Mouse (Mus musculus) right cerebral cortex, postnatal 14 days (tissue): Measurements from ENCODE around the gene Zp3.
A peak's percentile ranks its signal among the peaks of the same experiment; 100 is the strongest.

ENCODE experiments used
- DNase-seq: peaks from one replicate; pipeline ENCODE4 v3.0.0; 2022

Gene Zp3

DNA sequence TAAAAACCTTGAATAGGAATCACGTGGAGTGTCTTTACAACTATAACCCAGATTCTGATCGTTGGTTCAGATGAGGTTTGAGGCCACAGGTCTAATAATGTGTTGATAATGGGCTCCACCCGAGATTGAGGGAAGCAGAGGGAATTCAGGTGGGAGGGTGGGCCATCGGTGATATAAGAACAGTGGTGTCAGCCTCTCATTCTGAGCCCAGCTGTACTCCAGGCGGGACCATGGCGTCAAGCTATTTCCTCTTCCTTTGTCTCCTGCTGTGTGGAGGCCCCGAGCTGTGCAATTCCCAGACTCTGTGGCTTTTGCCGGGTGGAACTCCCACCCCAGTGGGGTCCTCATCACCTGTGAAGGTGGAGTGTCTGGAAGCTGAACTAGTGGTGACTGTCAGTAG lies at the start of gene Zp3:
Gene Zp3 (plus strand): TSS at position 196 of the 400 bp plus-strand sequence.
- no peak for DNase-seq

DNA sequence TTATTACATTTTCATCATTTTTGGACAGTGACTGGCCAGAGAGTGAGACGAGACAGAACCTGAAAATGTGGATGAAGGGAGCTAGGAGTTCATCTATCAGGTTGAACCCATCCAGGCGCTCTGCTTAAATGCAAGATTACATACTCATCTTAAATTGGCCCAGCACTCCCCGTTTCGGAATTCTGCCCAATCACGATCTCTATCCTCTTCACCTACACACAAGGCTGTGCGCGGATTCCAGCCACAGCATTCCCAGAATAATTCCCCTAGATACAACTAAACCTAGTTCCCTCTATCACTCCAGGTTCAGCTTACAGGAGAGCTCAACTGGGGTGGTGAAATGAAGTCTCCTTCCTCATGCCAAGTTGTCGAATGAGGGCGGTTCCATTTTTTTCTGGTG lies 48.4 kb upstream of the Zp3 start:
- DNase-seq: peak; percentile 44

- no peak for DNase-seq
These were observed 47.5 kb upstream of the Zp3 start for GRCm38 (mm10) chr5:135932359-135932758.

DNA sequence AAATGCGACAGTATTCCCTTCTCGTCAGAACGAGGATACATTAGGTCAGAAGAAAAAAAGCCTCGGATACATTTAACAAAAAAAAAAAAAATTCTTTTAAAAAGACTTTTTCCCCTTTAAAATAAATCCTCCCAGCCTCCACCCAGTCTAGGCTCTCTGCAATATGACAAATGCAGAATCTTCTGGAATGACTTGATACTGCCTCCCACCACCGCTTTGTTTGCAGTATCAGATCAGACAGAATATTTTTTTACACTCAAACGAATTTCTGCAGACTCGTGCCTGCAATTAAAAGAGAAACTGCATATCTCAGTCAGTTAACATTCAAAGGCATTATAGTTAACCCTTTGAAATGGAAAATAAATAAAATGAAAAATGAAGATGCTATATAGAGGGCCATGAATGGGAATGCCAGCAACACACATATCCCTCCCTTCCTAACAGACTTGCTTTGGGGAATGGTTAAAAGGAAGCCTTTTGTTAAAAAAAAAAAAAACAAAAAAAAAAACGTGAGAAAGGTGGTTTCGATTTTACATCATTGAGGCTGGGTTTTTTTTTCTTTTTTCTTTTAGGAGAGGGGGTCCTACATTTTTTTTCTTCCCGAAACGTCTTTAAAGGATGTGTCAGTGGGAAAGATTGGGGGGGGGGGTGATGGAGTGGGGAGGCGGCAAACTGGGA lies 46.5 kb upstream of the Zp3 start:
- DNase-seq: no peak

DNA sequence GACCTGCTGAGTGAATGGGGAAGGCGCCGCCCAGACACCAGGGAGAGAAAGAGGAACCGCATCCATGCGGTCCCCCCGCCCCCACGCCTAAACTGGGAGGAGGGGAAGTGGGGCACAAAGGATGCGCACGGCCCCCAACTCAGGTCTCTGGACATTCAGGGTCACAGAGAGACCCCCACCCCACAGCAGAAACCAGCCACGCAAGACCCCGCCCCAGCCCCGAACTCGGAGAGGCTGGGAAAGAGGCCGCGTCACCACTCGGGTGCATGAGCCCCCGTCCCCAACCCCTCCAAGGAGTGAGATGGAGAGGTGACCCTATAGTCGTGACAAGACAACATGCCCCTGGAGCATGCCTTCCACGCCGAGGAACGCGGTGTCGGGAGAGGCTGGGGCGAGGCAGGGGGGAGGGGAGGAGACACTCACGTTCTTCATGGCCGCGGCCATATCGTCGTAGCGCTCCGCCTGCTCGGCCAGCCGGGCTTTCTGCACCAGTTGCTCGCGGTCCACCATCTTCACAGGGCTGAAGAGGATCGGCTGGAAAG lies 45.9 kb upstream of the Zp3 start:
- DNase-seq: peak; percentile 81

DNA sequence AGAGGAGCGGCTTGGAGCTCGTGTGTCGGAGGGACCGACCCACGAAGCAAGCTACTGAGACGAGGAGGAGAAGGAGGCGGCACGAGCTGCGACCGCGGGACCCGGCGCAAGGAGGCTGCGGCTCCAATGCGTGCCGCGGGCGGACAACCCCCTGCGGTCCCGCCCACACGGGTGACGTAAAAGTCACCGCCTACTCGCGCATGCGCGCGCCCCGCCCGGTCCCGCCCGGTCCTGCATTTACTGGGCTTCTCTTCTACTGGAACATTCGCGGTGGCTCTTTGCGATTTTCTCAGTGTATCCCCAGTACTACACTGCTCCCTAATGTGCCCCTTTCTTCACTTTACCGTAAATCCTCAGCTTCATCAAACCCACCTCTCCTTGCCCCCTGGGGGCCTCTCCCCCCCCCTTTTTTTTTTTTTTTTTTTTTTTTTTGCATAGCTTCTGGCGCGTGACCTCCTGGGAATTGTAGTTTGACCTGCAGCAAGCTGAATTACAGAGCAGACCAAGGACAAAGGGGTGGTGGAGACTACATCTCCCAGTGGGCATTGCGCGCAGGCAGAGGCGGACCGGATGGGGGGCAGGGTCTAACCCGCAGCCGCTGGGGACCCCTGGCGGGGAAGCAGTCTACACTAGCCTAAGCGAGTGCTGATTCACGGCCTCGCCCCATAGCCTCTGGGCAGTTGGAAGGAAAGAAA lies 45.3 kb upstream of the Zp3 start, which contains the start of gene Ywhag:
Gene Ywhag (minus strand): TSS at position 136 of the 695 bp plus-strand sequence.
- DNase-seq: peak; percentile 96

GRCm38 (mm10) chr5:135935176-135935523 lies 44.7 kb upstream of the Zp3 start:
- no peak for DNase-seq

DNA sequence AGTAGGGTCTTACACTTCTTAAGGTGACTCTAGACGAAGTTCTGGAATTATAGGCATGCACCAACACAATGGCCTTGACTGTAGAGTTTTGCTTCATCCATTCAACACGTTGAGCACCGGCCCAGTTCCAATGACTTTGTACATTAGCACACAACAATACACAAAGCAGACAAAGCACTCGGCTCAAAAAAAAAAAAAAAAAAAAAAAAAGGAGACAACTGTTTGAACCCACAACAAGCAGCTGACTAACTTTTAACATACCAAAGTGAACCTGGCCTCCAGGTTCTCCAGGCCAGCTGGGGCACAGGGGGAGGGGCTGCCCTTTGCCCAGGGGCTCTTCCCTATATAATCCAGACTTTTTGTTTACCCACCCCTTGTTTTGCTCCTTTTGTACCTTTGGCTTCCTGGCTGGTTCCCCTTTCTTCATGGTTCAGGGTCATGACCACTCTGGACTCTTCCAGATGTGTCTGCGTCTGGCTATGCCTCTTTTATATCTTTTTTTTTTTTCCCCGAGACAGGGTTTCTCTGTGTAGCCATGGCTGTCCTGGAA lies 44.2 kb upstream of the Zp3 start:
- no peak for DNase-seq

- DNase-seq: no peak
These were observed 39.3 kb upstream of the Zp3 start for GRCm38 (mm10) chr5:135940587-135940986.

- DNase-seq: no peak
These were observed 37.2 kb upstream of the Zp3 start for GRCm38 (mm10) chr5:135942710-135943109.

- peak; percentile 55 for DNase-seq
These were observed 33.9 kb upstream of the Zp3 start for GRCm38 (mm10) chr5:135945916-135946408.

DNA sequence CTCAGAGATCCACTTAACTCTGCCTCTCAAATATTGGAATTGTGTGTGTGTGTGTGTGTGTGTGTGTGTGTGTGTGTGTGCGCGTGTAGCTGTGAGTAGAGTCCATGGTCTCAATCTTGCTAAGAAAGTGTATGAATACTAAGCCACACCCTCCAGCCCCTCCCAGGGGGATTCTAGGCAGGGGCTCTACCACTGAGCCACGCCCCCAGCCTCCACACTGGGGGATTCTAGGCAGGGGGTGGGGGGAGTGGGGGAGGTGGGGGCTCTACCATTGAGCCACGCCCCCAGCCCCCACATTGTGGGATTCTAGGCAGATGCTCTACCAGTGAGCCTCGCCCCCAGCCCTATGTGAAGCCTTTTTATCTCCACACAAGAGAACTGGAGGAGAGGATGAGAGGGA lies 33.3 kb upstream of the Zp3 start:
- DNase-seq: no peak

- no peak for DNase-seq
These were observed 29.0 kb upstream of the Zp3 start for GRCm38 (mm10) chr5:135950710-135951412.

DNA sequence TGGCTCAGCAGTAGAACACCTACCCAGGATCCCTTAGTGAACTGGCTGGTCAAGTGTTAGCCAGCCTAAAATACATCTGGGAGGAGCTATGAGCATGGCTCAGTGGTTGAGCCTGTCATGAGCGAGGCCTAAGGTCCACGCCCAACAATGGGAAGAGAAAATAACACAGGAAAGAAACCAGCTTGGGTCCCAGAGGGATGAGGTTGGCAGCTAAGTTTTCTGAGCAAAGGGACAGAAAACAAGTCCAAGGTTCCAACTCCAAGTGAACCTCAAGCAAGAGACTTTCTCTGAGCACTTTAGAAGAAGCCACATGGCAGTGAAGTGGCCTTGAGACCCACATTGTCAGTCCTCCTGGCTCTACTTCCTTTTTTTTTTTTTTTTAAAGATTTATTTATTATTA lies 28.2 kb upstream of the Zp3 start:
- no peak for DNase-seq

- no peak for DNase-seq
These were observed 27.1 kb upstream of the Zp3 start for GRCm38 (mm10) chr5:135952830-135953229.

GRCm38 (mm10) chr5:135956300-135957206 lies 23.3 kb upstream of the Zp3 start:
- no peak for DNase-seq

DNA sequence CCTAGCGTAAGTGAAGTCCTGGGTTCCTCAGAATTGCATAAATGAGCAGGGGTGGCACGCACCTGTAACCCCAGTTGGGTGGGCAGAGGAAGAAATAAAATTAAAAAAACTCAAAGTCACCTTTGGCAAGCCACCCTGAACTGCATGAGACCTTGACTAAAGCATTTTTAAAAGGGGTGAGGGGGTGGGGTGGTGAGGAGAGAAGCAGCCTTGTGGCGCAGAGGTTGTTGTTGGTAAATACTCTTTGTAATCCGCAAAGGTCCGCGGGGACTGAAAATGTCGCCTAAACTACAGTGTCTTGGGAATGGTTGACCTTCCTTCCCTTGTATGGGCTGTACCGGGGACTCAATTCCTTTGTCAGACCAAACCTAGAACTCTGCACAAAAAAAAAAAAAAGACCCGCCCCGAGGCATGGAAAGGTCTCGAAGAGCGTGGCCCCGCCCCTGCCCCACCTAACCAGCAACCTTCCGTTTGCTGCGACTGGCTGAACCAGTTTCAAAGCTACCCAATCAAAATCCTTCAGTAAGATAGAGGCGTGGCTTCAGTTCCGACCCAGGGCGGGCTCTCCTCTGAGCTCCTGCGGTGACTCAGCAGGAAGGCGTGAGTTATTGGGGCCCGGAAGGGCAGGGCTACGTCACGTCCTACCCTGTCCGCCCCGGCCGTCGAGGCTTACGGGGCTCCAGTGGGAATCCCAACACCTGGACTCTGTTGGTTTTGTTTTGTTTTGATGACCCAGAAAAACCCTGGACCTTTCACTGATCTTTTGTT lies 22.5 kb upstream of the Zp3 start:
- DNase-seq: peak; percentile 89

GRCm38 (mm10) chr5:135958367-135958766 lies 21.5 kb upstream of the Zp3 start:
- no peak for DNase-seq

DNA sequence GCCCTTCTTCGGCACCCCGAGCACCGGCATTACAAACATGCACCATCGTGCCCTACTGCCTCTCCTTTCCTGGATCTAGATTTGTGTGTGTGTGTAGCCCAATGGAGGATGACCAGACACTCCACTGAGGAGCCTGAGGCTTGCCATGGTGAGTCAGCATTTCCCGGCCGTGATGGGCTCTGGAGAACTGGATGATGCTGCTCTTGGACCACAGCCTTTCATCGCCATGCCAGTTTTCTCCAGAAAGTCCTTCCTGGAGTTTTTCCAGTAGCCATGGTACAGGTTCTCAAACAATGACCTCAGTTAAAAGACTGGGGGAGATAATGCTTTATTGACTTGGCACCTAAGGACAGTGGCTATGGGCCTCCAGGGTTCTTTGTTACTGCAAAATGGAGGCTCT lies 20.0 kb upstream of the Zp3 start:
- DNase-seq: no peak

- no peak for DNase-seq
These were observed 18.8 kb upstream of the Zp3 start for GRCm38 (mm10) chr5:135960909-135961635.

DNA sequence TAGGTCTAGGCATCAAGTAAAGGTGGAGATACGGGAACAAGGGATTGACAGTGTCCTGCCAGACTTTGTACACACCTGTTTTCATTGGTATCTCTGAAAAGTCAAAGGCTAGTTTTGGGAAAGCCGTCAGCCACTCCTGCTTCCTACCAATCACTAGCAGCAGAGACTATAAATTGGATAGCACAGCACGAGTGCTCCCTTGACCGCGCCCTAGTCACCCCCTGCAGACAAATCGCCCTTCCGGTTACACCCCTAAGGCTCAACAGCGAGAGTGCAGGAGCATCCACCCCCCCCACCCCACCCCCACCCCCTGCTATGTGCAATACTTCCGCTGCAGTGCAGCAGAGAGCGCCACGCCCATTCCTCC lies 17.8 kb upstream of the Zp3 start:
- DNase-seq: no peak
